15 mouse cellular contexts compared by ENCODE assay signal in the genomic region with DNA sequence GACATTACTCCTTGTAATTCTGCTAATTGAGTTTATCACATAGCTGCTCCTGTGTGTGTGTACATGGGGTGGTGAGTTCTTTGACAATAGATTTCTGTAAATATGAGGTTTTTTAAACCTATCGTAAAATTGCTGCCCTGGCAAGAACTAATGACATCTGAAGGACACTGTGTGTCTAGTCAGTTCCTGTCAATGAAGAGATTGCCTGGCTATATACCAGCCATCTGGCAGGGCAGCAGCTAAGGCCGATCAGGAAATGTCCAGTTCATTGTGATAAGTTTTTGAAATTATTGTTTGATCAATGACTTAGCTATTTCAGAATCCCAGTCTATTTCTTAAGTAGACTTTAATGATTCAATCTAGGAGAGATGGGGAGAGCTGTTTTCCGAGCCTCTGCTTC. TPM values are rescaled to one million over a fixed set of nuclear protein-coding genes. Genes with fewer than 3 reads are reported as not detected.
"Had no signal": no experiment of that assay in that cellular context is flagged by ENCODE, and none has a peak within 500 bp of the region (broad histone marks: within the 10 kb centered on the region; RNA-seq: fewer than 3 reads in every experiment).

No protein-coding gene starts in this region.

- H3K4me2 ChIP-seq: liver, embryonic 13.5 days; lung, embryonic 15.5 days; midbrain, embryonic 13.5 days; neural tube, embryonic 13.5 days; stomach, embryonic 15.5 days had no signal

- H3K9me3 ChIP-seq: liver, embryonic 13.5 days; lung, embryonic 15.5 days; megakaryocyte, embryonic 14.5 days; midbrain, embryonic 10.5 days; midbrain, embryonic 13.5 days; neural tube, embryonic 13.5 days; stomach, embryonic 15.5 days had no signal

- ATAC-seq: midbrain, embryonic 13.5 days; midbrain, embryonic 16.5 days had no signal

- H3K4me1 ChIP-seq: liver, embryonic 13.5 days; midbrain, embryonic 10.5 days; midbrain, embryonic 13.5 days; neural tube, embryonic 13.5 days; stomach, embryonic 15.5 days had no signal

- H3K9ac ChIP-seq: liver, embryonic 13.5 days; lung, embryonic 15.5 days; midbrain, embryonic 13.5 days; neural tube, embryonic 13.5 days; stomach, embryonic 15.5 days had no signal

- H3K4me3 ChIP-seq: liver, embryonic 13.5 days; lung, embryonic 15.5 days; megakaryocyte, embryonic 14.5 days; midbrain, embryonic 10.5 days; midbrain, embryonic 13.5 days; myocyte; neural tube, embryonic 13.5 days; stomach, embryonic 15.5 days had no signal

- H3K27me3 ChIP-seq: liver, embryonic 13.5 days; lung, embryonic 15.5 days; megakaryocyte, embryonic 14.5 days; midbrain, embryonic 13.5 days; neural tube, embryonic 13.5 days; stomach, embryonic 15.5 days had no signal

- H3K27ac ChIP-seq: kidney, postnatal 0 days; liver, embryonic 13.5 days; midbrain, embryonic 10.5 days; midbrain, embryonic 13.5 days; neural tube, embryonic 13.5 days; stomach, embryonic 15.5 days had no signal

- H3K36me3 ChIP-seq: liver, embryonic 13.5 days; lung, embryonic 15.5 days; midbrain, embryonic 10.5 days; midbrain, embryonic 13.5 days; neural tube, embryonic 13.5 days; stomach, embryonic 15.5 days had no signal

- DNase-seq: kidney, adult 2 months; kidney, postnatal 25 days; liver, embryonic 13.5 days; right cerebral cortex, postnatal 25 days; spleen, adult 18-20 months; thymus, postnatal 25 days had no signal

RNA-seq across cellular contexts. Expression of a gene that starts 34.2 kb away (rescaled TPM):
- polyA plus RNA-seq: myocyte had no signal
